In genomic region chr5:24112116-24112903, GRCm38 (mm10) we compare ENCODE assay signal across 20 mouse cellular contexts. TPM values are rescaled to one million over a fixed set of nuclear protein-coding genes. Genes with fewer than 3 reads are reported as not detected.
DNase-seq lines count a peak whose midpoint lies in the region; ATAC-seq lines count a peak whose summit lies in the region.
"Had no signal": no experiment of that assay in that cellular context is flagged by ENCODE, and none has a peak within 500 bp of the region (broad histone marks: within the 10 kb centered on the region; RNA-seq: fewer than 3 reads in every experiment).

No protein-coding gene starts in this region.

- H3K4me1 ChIP-seq in hindbrain, embryonic 15.5 days (replicated peaks) = 0 out of 2 replicates have a peak, but pooled peaks cover 3% of the 10 kb centered on the region
- no peaks in the 10 kb centered on the region; the same call in 1 of the 2 replicates for H3K4me1 ChIP-seq in hindbrain, embryonic 16.5 days (ENCODE audit: control insufficient read depth, insufficient read depth, low read depth, low read length)
- H3K4me1 ChIP-seq in midbrain, embryonic 13.5 days (replicated peaks) = peaks cover 27% of the 10 kb centered on the region
- H3K4me1 ChIP-seq in midbrain, embryonic 16.5 days (ENCODE audit: control insufficient read depth, insufficient read depth, low read length) = peaks cover 6% of the 10 kb centered on the region; the same call in 1 of the 2 replicates
- H3K4me1 ChIP-seq: heart, embryonic 10.5 days; hindbrain, embryonic 12.5 days had no signal

- no peak overlapping the region for H3K4me3 ChIP-seq in hindbrain, embryonic 15.5 days
- no peak overlapping the region for H3K4me3 ChIP-seq in hindbrain, embryonic 16.5 days (ENCODE audit: low read length)
- H3K4me3 ChIP-seq in midbrain, embryonic 13.5 days (replicated peaks) = no peak overlapping the region
- H3K4me3 ChIP-seq in midbrain, embryonic 16.5 days (ENCODE audit: low read depth, low read length) = no peak overlapping the region
- H3K4me3 ChIP-seq: forebrain, embryonic 15.5 days; heart, embryonic 10.5 days; hindbrain, embryonic 12.5 days had no signal

- 88% methylated on average over 12 of the region's 12 CpGs for WGBS in hindbrain, embryonic 15.5 days
- WGBS in hindbrain, embryonic 16.5 days = 86% methylated on average over 12 of the region's 12 CpGs
- WGBS in midbrain, embryonic 13.5 days = 84% methylated on average over 12 of the region's 12 CpGs
- WGBS in midbrain, embryonic 16.5 days = 83% methylated on average over 12 of the region's 12 CpGs

- H3K36me3 ChIP-seq in hindbrain, embryonic 15.5 days = no peaks in the 10 kb centered on the region
- no peaks in the 10 kb centered on the region for H3K36me3 ChIP-seq in hindbrain, embryonic 16.5 days (ENCODE audit: control insufficient read depth, insufficient read depth, low read length)
- H3K36me3 ChIP-seq in midbrain, embryonic 13.5 days = peaks cover 18% of the 10 kb centered on the region; the same call in 1 of the 2 replicates
- no peaks in the 10 kb centered on the region for H3K36me3 ChIP-seq in midbrain, embryonic 16.5 days (ENCODE audit: control insufficient read depth, insufficient read depth, low read length)

- peak; percentile 33 for DNase-seq in 3T3-L1 (ENCODE audit: low read depth, low spot score)
- peak; percentile 59 for DNase-seq in brain, adult 2 months (ENCODE audit: low read depth, low spot score)
- no peak for DNase-seq in kidney, postnatal 14 days
- DNase-seq: adrenal gland, postnatal 25 days; cerebellum, adult 2 months; cerebellum, postnatal 10 days; gastrocnemius, postnatal 36 days; heart, adult 18-20 months; heart, postnatal 10 days; heart, postnatal 4 days had no signal

- H3K27me3 ChIP-seq in hindbrain, embryonic 15.5 days = no peaks in the 10 kb centered on the region
- no peaks in the 10 kb centered on the region for H3K27me3 ChIP-seq in hindbrain, embryonic 16.5 days (replicated peaks; ENCODE audit: control insufficient read depth, insufficient read depth, low read length)
- no peaks in the 10 kb centered on the region for H3K27me3 ChIP-seq in midbrain, embryonic 13.5 days
- H3K27me3 ChIP-seq in midbrain, embryonic 16.5 days (ENCODE audit: control insufficient read depth, insufficient read depth, low read depth, low read length) = no peaks in the 10 kb centered on the region
- H3K27me3 ChIP-seq: forebrain, embryonic 15.5 days; hindbrain, embryonic 12.5 days had no signal

- 0 out of 2 replicates have a peak, but pooled peaks have one; percentile 16 for ATAC-seq in hindbrain, embryonic 15.5 days (ENCODE audit: low FRiP score, low read depth)
- ATAC-seq in hindbrain, embryonic 16.5 days = no peak
- ATAC-seq in midbrain, embryonic 13.5 days = peak; percentile 40; the same call in 1 of the 2 replicates
- no peak for ATAC-seq in midbrain, embryonic 16.5 days
- ATAC-seq in granulocyte monocyte progenitor cell, adult 5-6 weeks (replicated peaks; ENCODE audit: poor library complexity, severe bottlenecking) = no peak
- ATAC-seq: activated CD4-positive, CD25-positive, alpha-beta regulatory T cell, adult 4 months; forebrain, embryonic 15.5 days had no signal

- no peak overlapping the region for H3K4me2 ChIP-seq in hindbrain, embryonic 15.5 days
- H3K4me2 ChIP-seq in hindbrain, embryonic 16.5 days (ENCODE audit: low read length) = no peak overlapping the region
- H3K4me2 ChIP-seq in midbrain, embryonic 13.5 days (replicated peaks) = no peak overlapping the region
- no peak overlapping the region for H3K4me2 ChIP-seq in midbrain, embryonic 16.5 days (ENCODE audit: low read length)
- H3K4me2 ChIP-seq: forebrain, embryonic 15.5 days; hindbrain, embryonic 12.5 days had no signal

- no peaks in the 10 kb centered on the region for H3K9me3 ChIP-seq in hindbrain, embryonic 15.5 days
- no peaks in the 10 kb centered on the region for H3K9me3 ChIP-seq in hindbrain, embryonic 16.5 days (ENCODE audit: control insufficient read depth, low read length)
- H3K9me3 ChIP-seq in midbrain, embryonic 13.5 days = no peaks in the 10 kb centered on the region
- H3K9me3 ChIP-seq in midbrain, embryonic 16.5 days (replicated peaks; ENCODE audit: control insufficient read depth, low read length, poor library complexity, severe bottlenecking) = no peaks in the 10 kb centered on the region
- H3K9me3 ChIP-seq: forebrain, embryonic 15.5 days; G1E; heart, embryonic 10.5 days; hindbrain, embryonic 12.5 days had no signal

- H3K27ac ChIP-seq in hindbrain, embryonic 15.5 days (replicated peaks) = no peak overlapping the region
- no peak overlapping the region for H3K27ac ChIP-seq in hindbrain, embryonic 16.5 days (ENCODE audit: low read depth, low read length)
- H3K27ac ChIP-seq in midbrain, embryonic 13.5 days = no peak overlapping the region
- no peak overlapping the region for H3K27ac ChIP-seq in midbrain, embryonic 16.5 days (ENCODE audit: low read length)
- H3K27ac ChIP-seq: forebrain, embryonic 15.5 days; heart, embryonic 10.5 days; hindbrain, embryonic 12.5 days had no signal

- no peak overlapping the region for H3K9ac ChIP-seq in hindbrain, embryonic 15.5 days
- H3K9ac ChIP-seq in hindbrain, embryonic 16.5 days (ENCODE audit: low read depth, low read length) = no peak overlapping the region
- no peak overlapping the region for H3K9ac ChIP-seq in midbrain, embryonic 13.5 days (replicated peaks)
- no peak overlapping the region for H3K9ac ChIP-seq in midbrain, embryonic 16.5 days (ENCODE audit: low read depth, low read length)
- H3K9ac ChIP-seq: forebrain, embryonic 15.5 days; hindbrain, embryonic 12.5 days had no signal

RNA-seq across cellular contexts. Expression of gene Klhl7, which starts 11.9 kb away (rescaled TPM):
- polyA plus RNA-seq in hindbrain, embryonic 15.5 days (2015; fragmentation: Nextera tagmentation; extraction: Ambion mirVana) = 129 and 133 TPM in 2 replicates
- 132 and 134 TPM in 2 replicates for polyA plus RNA-seq in hindbrain, embryonic 16.5 days (2015; fragmentation: Nextera tagmentation; extraction: Ambion mirVana)
- 165 and 177 TPM in 2 replicates for polyA plus RNA-seq in midbrain, embryonic 13.5 days (2015; fragmentation: Nextera tagmentation; extraction: Ambion mirVana)
- 164 and 177 TPM in 2 replicates for polyA plus RNA-seq in midbrain, embryonic 16.5 days (2015; fragmentation: Nextera tagmentation; extraction: Ambion mirVana)
- total RNA-seq in granulocyte monocyte progenitor cell, adult 5-6 weeks (2014; fragmentation: Nextera tagmentation) = 10.5 and 21.3 TPM in 2 replicates
- 14.5 and 17.8 TPM in 2 replicates for total RNA-seq in granulocyte monocyte progenitor cell, adult 5-6 weeks (2017)

RNA-seq across cellular contexts. Expression of gene Nupl2, which starts 52.5 kb away (rescaled TPM):
- polyA plus RNA-seq in hindbrain, embryonic 15.5 days (2015; fragmentation: Nextera tagmentation; extraction: Ambion mirVana) = 12.8 and 13.8 TPM in 2 replicates
- 11.9 and 13.5 TPM in 2 replicates for polyA plus RNA-seq in hindbrain, embryonic 16.5 days (2015; fragmentation: Nextera tagmentation; extraction: Ambion mirVana)
- 16.2 and 16.6 TPM in 2 replicates for polyA plus RNA-seq in midbrain, embryonic 13.5 days (2015; fragmentation: Nextera tagmentation; extraction: Ambion mirVana)
- polyA plus RNA-seq in midbrain, embryonic 16.5 days (2015; fragmentation: Nextera tagmentation; extraction: Ambion mirVana) = 14.3 and 15.2 TPM in 2 replicates
- 14.2 and 18.3 TPM in 2 replicates for total RNA-seq in granulocyte monocyte progenitor cell, adult 5-6 weeks (2014; fragmentation: Nextera tagmentation)
- 7.1 and 7.5 TPM in 2 replicates for total RNA-seq in granulocyte monocyte progenitor cell, adult 5-6 weeks (2017)

Comparison
In these comparisons a context has a peak if more than half of its experiments do, and no peak if none do; other contexts are left out.
1. ATAC-seq: peak in hindbrain, embryonic 15.5 days (single experiment) and midbrain, embryonic 13.5 days (single experiment); none in hindbrain, embryonic 16.5 days (single experiment), midbrain, embryonic 16.5 days (single experiment) and granulocyte monocyte progenitor cell, adult 5-6 weeks (single experiment).